Mouse (Mus musculus): ENCODE measurements around the gene Arf6.
A peak's percentile ranks its signal among the peaks of the same experiment; 100 is the strongest.
"Not testable (repeated sequence)": the region's sequence is repeated elsewhere in the genome, so short reads cannot be mapped to it uniquely, and the experiment has no call there.

The Arf6 gene

DNA sequence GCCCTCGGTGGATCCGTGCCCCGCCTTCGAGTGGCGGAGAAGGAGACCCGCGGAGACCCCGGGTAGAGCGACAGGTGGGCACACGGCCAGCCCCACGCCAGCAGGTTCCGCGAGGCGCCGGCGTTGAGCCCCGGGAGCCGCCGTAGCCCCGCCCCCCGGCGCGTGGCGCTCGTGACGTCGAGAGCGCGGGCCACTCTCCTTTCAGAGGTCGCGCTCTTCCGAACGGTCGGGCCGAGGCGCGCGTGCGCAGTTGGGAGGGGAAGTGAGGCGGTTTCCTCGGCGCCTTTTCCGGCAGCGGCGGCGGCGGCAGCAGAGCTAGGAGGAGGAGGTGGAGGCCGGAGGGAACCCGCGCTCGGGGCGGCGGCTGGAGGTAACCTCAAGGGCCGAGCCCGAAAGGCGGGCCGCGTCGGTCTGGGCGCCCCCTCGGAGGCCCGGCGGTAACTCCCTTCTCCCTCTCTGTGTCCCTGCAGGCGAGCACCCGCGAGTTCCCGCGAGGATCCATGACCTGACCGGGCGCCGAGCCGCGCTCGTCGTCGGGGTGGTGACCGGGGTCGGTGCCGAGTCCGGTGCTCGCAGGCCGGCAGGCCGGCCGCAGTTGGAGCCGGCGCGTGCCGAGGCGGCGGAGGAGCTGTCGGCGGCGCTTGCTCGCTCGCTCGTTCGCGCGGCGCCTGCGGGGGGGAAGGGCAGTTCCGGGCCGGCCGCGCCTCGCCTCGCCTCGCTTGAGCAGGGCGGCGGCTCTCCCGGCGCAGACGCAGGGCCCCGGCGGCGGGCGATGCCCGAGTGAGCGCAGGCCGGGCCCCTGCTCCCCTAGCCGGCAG lies at the start of gene Arf6, which contains the start of gene Gm9887:
Arf6 (plus strand) TSS at position 297 of the 818 bp plus-strand sequence.
Gm9887 (minus strand) TSS at position 605 of the 818 bp plus-strand sequence.
- peak; percentile 96 for DNase-seq (ENCODE audit: low spot score)

DNA sequence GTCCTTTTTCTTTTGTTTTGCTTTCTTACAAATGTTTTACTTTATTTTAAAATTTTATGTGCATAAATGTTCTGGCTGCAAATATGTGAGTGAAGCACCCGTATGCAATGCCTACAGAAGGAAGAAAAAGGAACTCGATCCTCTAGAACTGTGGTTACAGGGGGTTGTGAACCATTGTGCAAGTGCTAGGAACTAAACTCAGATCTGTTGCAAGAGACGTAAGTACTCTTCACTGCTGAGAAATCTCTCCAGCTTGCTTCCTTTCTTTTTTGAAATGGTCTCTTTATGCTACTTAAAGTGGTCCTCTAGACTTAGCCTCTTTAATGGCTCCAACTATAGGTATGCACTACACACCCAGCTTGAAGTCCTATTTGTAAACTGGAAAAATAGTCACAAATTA lies 40.8 kb upstream of the Arf6 start:
- no peak for DNase-seq (ENCODE audit: low spot score)

DNA sequence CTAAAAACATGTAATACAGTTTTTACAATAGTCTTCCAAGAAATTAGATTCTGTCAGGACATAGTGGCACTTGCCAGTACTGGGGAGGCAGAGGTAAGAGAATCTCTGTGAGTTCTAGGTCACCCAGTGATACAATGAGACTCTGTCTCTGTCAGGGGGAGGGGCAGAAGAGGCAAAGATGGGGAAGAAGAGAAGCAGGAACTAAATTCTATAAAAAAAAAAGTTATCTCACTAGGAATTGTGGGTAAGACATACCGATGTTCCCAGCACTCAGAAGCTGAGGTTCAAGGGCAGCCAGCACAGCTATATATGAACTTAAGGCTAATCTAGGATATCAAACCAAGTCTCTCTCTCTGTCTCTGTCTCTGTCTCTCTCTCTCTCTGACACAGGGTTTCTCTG lies 39.8 kb upstream of the Arf6 start:
- DNase-seq (ENCODE audit: low spot score) = no peak

DNA sequence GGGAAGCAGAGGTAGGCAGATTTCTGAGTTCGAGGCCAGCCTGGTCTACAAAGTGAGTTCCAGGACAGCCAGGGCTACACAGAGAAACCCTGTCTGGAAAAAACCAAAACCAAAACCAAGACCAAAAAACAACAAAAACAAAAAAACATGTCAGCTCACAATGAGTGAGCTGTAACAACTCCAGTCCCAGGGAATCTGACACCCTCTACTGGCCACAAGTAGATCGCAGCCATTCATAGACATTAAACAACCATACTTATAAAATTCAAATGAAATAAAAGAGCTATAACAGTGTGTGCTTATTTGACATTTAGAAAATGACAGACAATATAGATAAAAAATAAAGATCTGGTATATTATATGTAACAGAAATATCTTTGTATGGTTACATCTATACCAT lies 38.4 kb upstream of the Arf6 start:
- DNase-seq (ENCODE audit: low spot score) = peak; percentile 55

DNA sequence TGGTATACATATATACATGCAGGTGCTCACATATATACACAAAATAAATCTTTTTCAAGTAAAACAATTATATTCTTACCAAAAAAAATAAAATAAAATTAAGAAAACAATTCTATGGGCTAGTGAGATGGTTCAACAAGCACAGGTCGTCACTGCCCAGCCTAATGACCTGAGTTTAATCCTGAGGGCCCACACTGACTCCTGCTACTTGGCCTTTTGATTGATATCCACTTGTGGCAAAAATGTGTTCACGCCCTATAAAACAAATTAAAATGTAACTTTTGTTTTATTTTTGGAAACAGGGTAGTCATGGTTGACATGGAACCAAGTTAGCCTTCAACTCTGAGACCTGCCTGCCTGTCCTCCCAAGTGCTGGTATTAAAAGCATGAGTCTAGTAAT lies 22.0 kb upstream of the Arf6 start:
- DNase-seq (ENCODE audit: low spot score) = no peak

DNA sequence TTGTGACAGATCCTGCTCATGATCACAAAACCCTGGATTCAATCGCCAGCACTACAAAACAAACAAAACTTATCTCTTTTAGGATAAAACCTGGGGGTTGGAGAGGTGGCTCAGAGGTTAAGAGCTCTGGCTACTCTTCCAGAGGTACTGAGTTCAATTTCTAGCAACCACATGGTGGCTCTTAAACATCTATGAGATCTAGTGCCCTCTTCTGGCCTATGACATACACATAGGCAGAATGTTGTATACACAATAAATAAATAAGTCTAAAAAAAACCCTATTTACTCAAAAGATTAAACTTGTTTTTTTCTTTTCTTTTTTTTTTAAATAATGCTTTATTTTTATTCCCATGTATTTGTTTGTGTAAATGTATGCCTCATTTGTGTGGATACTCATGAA lies 20.3 kb upstream of the Arf6 start:
- no peak for DNase-seq (ENCODE audit: low spot score)

DNA sequence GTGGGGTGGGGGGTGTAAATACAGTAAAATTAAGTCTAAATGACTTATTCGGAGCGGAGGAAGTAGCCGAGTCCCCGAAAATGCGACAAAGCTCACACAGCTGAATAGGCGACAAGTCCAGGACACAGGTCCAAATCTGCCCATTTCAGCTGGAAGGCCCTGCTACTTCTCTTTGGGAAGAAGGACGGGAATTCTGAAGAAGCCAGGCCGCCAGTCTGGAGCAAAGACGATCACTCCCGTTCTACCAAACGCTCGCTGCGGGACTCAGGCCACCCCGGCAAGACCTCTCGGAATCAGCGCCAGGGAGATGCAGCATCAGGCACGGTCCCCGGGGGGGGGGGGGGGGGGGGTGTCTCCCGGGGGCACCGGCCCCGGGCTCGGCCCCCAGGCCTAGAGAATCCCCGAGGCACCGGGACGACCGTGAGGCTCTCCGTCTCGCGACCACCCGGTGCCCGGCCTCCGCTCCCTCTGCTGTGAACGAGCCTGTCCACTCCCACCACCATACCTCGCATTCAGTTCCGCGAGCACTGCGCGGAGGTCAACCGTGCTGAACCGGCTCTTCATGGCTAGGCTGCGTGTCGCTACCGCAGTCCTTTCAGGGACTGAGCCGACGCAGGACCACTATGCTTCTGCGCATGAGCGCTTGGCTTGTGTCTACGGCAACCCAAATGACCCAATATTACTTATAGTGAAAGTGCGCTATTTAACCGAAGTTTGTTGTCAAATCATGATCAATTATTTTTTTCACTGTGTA lies 15.2 kb upstream of the Arf6 start, which contains the start of gene Nemf:
Nemf (minus strand) TSS at position 620 of the 754 bp plus-strand sequence.
- DNase-seq (ENCODE audit: low spot score) = peak; percentile 94

DNA sequence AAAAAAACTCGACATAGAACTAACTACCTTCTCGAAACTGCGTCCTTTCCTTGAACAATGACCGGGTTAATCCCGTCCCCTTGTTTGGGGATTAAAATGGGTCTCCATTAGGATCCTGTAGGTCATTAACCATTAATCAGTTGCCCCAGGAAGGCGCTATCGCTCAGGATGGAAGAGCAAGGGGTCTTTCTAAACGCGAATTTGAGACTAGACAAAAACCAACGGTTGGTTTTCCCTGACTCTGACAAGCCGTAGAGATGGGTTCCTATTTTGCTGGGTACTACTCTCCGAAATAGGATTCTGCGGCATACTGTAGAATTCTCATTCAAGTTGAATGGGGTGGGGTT lies 14.7 kb upstream of the Arf6 start:
- no peak for DNase-seq (ENCODE audit: low spot score)

DNA sequence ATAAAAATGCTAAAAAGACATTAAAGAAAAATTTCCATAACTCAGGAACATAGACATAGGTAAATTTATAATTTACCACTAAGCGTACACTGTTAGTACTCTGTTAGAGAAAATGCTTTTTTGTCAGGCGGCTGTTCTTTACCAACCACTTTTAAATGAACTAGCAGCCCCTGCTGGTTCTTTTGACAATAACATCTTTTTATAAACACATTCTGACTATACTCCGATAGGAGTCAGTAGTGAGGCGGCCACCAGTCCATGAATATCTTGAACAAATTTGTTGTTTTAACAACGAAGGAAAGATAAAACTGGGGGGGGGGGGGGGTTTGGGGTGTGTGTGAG lies 11.3 kb upstream of the Arf6 start:
- peak; percentile 82 for DNase-seq (ENCODE audit: low spot score)

DNA sequence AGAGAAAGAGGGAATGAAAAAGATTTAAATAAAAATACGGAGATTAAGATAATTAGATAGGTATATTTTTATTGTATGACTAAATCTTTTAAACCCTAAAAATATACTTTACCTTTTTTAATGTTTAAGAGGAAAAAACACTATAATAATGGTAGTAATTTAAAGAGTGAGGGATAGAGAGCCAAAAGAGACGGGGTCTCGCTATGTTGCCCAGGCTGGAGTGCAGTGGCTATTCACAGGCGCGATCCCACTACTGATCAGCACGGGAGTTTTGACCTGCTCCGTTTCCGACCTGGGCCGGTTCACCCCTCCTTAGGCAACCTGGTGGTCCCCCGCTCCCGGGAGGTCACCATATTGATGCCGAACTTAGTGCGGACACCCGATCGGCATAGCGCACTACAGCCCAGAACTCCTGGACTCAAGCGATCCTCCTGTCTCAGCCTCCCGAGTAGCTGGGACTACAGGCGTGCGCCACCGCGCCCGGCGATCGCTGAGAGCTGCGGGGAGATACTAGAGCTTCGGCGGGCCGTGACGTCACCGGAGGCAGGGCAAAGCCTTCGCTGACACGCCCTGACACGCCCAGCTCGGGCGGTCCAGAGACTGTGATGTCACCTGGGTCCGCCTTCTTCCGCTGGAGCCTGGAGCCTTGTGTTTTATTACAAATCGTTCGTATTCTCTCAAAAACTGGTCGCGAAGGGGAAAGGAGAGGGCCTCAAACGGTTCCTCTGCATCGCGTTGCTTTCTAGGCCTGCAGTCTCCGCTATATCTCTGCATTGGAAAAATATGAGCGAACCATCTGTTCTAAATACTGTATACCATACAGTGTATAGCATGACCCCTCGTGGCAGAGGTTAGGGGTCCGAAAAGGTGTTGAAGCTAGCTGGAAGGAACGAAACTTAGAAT lies 10.7 kb upstream of the Arf6 start:
- DNase-seq (ENCODE audit: low spot score) = peak; percentile 98

DNA sequence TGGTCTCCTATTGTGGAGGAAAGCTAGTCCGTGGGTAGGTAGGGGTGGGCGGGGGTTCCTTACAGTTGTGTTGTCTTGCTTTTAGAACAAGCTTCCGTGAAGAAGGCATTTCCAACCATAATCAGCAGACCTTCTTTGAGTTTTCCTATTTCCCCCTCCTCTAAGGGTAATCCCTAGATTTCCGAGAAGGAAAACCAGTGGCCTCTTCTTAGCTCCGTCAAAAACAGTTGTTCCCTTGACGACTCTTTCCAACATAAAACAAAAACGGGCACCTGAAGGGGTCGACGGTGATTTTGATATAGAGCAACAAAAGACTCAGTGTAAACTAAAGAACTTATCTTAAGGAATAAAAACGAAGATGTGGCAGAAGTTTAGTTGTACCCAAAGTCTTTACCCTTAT lies 10.0 kb upstream of the Arf6 start:
- DNase-seq (ENCODE audit: low spot score) = no peak

DNA sequence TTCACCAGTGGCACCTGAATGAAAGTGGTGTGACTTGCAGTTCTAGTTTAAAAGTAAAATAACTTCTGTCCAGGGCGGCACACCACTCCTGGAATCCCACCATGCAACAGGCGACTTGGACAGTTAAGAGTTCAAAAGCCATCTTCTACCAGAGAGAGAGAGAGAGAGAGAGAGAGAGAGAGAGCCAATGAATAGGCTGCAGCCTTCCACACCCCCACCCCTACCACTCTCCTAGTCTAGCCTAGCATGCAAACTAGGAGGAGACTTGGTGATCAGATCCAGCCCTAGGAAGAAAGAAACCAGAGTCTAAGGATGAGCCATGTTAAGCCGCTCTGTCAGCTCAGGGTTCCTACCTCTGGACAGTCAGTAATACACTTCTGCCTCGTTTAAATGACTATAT lies 9.6 kb upstream of the Arf6 start:
- DNase-seq (ENCODE audit: low spot score) = peak; percentile 43

DNA sequence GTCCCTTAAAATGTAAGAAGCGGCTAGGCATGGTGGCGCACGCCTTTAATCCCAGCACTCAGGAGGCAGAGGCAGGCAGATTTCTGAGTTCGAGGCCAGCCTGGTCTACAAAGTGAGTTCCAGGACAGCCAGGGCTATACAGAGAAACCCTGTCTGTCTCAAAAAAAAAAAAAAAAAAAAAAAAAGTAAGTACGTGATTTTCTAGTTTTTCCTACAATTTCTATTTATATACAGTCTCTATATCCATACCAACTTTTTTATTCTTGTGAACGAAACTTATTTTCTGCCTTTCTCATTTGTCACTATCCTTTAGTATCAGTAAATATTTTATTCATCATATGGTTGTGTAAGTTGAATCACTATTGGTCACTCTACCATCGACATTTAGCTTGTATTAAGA lies 8.8 kb upstream of the Arf6 start:
- not testable (repeated sequence) for DNase-seq (ENCODE audit: low spot score)

DNA sequence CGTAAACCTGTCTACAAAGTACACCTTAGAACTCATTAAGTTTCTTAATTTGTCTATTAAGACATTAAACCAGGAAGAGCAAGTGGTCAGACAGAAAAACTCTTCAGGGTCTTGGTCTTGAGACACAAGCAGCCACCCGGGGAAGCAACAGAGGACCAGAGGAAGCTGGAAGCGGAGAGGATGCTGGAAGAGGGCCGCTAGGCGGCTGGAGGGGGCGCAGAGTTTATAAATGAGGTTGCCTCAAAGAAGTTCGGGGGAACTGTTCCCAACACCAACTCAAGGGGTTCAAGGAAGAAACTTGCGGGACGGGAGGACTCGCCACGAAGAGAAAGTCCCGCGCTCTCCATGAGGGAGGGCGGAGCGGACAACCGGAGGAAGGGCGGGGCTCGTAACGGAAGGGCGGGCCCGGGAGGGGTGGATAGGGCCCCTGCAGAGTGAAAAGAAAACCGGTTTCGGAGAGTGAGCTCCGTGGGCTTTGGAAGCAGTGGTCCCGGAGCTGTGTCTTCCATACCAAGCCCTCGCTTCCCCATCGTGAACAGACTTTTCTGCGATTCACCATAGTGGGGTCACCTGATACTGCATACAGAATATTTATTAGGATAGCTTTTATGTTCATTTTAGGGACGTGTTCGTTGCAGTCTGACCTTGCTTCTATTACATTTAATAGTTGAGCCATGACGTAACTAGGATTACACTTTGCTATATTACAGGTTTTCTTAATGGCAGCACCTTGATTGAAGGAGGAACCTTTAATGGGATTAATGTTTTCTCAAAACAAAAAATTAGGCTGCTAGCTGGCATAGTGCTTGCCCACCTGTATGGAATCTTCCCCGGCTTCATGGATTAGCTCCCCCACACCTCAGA lies 7.8 kb upstream of the Arf6 start:
- DNase-seq (ENCODE audit: low spot score) = peak; percentile 82

DNA sequence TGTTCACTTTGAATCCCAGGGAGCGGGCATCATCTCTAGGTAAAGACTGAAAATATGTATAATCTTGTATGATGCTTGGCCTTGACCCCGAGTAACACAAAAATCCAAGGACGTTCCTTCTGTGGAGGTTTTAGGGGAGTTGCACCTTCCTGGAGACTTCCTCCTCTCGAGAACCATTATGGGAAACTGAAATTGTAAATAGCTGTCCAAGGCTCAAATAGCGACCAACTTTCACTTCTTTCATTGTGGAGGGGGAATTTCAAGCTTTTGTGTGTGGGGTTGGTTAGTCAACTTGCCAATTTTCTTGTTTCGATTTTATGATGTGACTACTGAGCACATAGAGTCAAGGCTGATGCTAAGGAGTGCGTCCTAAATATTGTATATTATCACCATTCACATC lies 6.2 kb upstream of the Arf6 start:
- DNase-seq (ENCODE audit: low spot score) = no peak

DNA sequence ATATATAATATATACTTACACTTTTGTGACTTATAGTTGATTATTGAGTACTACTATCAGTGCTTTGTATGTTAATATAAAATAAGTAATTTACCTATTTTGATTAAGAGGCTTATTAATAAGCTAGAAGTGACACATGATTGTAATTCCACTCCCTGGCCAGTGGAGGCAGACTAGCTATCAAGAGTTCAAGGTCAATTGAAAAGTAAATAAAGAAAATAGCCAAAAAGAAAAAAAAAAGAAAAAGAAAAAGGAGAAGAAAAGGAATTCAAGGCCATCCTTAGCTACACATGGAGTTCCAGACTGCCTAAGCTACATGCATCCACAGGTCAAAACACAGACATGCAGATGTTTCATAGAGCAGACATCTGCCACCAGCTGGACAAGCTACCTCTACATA lies 5.5 kb upstream of the Arf6 start:
- DNase-seq (ENCODE audit: low spot score) = peak; percentile 32

DNA sequence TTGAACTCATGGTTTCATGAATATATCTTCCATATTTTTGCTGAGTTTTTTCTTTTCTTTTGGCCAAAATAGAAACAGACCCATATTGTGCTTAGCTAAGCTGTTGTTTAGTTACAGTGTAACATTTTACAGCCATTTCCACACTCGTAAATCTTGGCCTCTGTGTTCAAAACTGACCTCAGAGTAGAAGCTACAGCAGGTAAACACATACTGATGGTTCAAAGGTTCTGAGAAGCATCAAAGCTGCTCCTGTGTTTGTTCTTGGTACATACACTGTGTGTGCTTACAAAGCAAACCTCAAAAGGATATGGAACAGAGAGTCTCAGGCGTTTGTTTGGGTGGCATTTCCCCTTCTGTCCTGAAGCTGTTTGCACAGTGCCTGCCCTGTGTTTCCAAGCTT lies 4.4 kb upstream of the Arf6 start:
- DNase-seq (ENCODE audit: low spot score) = no peak

DNA sequence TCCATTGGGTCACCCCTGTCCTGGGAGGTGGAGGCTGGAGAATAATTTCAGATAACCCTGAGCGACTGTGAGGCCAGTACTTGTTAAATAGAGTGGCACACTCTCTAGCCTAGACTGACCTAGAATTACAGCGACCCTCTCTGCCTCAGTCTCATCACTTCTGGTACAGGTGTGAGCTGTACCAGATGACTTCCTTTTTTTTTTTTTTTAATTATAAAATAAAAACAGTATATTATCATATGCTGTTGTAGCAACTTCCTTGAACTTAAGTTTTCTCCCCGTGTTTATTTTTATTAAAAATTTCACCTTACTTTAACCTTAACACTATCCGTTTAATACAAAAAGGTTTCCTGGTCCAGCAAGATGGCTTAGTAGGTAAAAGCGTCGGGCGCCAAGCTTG lies 1.0 kb upstream of the Arf6 start:
- DNase-seq (ENCODE audit: low spot score) = peak; percentile 5

DNA sequence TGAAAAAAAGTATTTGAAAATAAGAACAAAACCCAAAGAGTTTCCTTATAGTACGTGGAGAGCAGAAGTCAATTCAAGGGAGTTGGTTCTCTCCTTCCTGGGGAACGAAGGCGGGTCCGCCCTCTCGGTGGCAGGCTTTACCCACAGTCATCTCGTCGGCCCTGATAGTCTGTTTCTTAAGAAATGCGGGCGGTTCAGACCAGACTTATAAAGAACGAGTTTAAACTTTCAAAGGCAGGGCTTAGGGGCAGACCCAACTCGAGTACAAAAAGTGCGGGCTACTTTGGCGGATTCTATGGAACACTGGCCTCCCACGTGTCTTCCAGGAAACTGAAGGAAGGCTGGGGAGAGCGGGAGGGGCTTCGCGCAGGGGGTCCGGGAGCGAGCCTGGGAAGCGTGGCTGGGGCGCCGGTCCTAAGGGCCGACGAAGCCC lies 513 bp upstream of the Arf6 start:
- DNase-seq (ENCODE audit: low spot score) = peak; percentile 85

DNA sequence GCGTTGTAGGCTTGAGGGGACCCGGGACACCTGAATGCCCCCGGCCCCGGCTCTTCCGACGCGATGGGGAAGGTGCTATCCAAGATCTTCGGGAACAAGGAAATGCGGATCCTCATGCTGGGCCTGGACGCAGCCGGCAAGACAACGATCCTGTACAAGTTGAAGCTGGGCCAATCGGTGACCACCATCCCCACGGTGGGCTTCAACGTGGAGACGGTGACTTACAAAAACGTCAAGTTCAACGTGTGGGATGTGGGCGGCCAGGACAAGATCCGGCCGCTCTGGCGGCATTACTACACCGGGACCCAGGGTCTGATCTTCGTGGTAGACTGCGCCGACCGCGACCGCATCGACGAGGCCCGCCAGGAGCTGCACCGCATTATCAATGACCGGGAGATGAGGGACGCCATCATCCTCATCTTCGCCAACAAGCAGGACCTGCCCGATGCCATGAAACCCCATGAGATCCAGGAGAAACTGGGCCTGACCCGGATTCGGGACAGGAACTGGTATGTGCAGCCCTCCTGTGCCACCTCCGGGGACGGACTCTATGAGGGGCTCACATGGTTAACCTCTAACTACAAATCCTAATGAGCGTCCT lies 881 bp downstream of the Arf6 start:
- DNase-seq (ENCODE audit: low spot score) = peak; percentile 49
